Mouse (Mus musculus) embryonic facial prominence, embryonic 14.5 days (tissue): ENCODE data around the gene Stxbp5. TPM values are rescaled to one million over a fixed set of nuclear protein-coding genes. Genes with fewer than 3 reads are reported as not detected.

ENCODE experiments used
- ATAC-seq: fragments of 200-750 bp; cut with Nextera tagmentation; 2 replicates; pipeline ENCODE4 v1.8.0; 2017; ENCODE audit warnings: low read depth, moderate number of reproducible peaks, moderate TSS enrichment
- DNase-seq: peaks from one replicate; pipeline ENCODE4 v3.0.0-alpha.2; 2015; ENCODE audit warnings: low spot score
- H3K27ac ChIP-seq: fragments of 300-500 bp; sonication (generic); replicated peaks from 2 replicates; pipeline ENCODE4 v1.5.1; 2014; ENCODE audit warnings: low read depth, mild to moderate bottlenecking, low read length, moderate library complexity
- H3K27me3 ChIP-seq: fragments of 300-500 bp; sonication (generic); replicated peaks from 2 replicates; pipeline ENCODE4 v1.6.1; 2014; ENCODE audit warnings: low read length; ENCODE audit not compliant: control insufficient read depth, insufficient read depth
- H3K36me3 ChIP-seq: fragments of 300-500 bp; sonication (generic); 2 replicates; pipeline ENCODE4 v1.6.1; 2014; ENCODE audit warnings: low read length, mixed read lengths; ENCODE audit not compliant: control insufficient read depth, insufficient read depth
- H3K4me1 ChIP-seq: fragments of 300-500 bp; sonication (generic); 2 replicates; pipeline ENCODE4 v1.6.1; 2014; ENCODE audit warnings: antibody characterized with exemption, low read length; ENCODE audit not compliant: control insufficient read depth, insufficient read depth
- H3K4me2 ChIP-seq: fragments of 300-500 bp; sonication (generic); 2 replicates; pipeline ENCODE4 v1.6.1; 2014; ENCODE audit warnings: low read depth, mild to moderate bottlenecking, low read length, moderate library complexity, mixed read lengths
- H3K4me3 ChIP-seq: fragments of 300-500 bp; sonication (generic); 2 replicates; pipeline ENCODE4 v1.5.1; 2014; ENCODE audit warnings: low read depth, mild to moderate bottlenecking, low read length
- H3K9ac ChIP-seq: fragments of 300-500 bp; sonication (generic); 2 replicates; pipeline ENCODE4 v1.6.1; 2014; ENCODE audit warnings: low read depth, mild to moderate bottlenecking, low read length, moderate library complexity, mixed read lengths
- H3K9me3 ChIP-seq: fragments of 300-500 bp; sonication (generic); 2 replicates; pipeline ENCODE4 v1.6.1; 2016; ENCODE audit warnings: low read length; ENCODE audit not compliant: control insufficient read depth
- WGBS: fragments of 180-500 bp; shearing (Covaris S2); extraction: QIAGEN DNeasy Blood & Tissue Kit; methylation state at CpG from one replicate; pipeline ENCODE4 v1.1.7; 2014; 5-methylcytosine and 5-hydroxymethylcytosine counted together
- polyA plus RNA-seq: library from polyadenylated mRNA; unstranded; fragments of >200 nt; fragmentation: Nextera tagmentation; extraction: Ambion mirVana; gene quantifications from 2 replicates; pipeline ENCODE4 v1.2.1, GENCODE M21; 2014

The Stxbp5 gene
- polyA plus RNA-seq, result 7.4 and 7.7 TPM in 2 replicates

DNA sequence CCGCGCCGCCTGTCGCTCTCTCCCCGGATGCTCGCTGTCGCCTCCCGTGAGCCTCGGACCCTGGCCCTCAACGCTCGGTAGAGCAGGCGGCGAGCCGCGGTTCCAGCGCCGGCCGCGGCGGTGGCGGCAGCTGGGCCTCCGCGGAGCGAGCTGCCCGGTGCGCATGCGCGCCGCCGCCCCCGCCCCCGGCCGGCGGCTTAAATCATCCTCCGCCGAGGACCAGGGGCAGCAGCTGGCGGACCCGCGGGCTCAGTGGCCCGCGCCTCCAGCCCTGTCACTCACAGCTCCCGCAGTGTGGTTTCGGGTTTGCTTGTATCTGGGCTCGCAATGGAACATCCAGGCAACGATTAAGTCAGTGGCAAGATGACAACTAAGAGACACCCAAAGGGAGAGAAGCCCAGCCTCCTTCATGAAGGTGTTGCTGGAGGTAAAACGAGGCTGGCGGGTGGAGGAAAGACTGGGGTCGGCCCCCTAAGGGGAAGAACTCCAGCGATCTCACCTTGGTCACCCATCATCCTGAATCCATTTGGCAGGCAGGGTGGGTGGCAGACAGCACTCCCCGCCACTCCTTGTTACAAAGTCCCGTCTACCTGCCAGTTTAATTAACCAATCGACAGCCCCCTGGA, at the start of gene Stxbp5:
Gene Stxbp5, minus strand, starts transcription at position 9 of the 626 bp plus-strand sequence.
- DNase-seq (peak; percentile 87), ATAC-seq (peak; percentile 81)
- peak within 1 kb of the TSS; percentile 94 for H3K4me2 ChIP-seq
- H3K27me3 ChIP-seq, result no peaks in the 10 kb centered on the region
- WGBS, result 0% methylated on average over 12 of the region's 52 CpGs
- no peaks in the 10 kb centered on the region for H3K9me3 ChIP-seq
- H3K9ac ChIP-seq, result peak within 1 kb of the TSS; percentile 93
- peaks cover 10% of the 10 kb centered on the region for H3K4me1 ChIP-seq
- H3K27ac ChIP-seq, result peak within 1 kb of the TSS; percentile 94
- no peaks in the 10 kb centered on the region for H3K36me3 ChIP-seq
- H3K4me3 ChIP-seq, result peak within 1 kb of the TSS; percentile 90

DNA sequence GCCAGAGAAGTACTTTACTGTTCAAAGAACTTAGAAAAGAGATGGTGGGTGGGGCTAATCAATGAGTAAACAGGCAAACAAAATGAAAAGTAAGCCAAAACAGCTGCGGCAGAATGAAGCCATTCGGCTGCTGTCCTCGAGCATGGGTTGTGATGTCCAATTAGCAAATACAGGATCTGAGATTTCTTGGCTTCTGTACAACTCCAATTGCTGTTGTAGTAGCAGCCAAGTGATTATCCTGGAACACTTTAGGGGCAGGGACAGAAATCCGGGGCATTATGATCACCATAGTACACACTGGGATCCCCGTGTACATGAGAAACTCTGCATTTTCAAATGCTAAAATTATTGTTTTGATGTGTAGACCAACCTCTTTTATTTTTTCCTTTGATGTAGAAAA, 11.5 kb upstream of the Stxbp5 start:
- Histone ChIP-seq H3K4me1 (no peaks in the 10 kb centered on the region), H3K4me2 (no peak overlapping the region), H3K9ac (no peak overlapping the region), H3K9me3 (no peaks in the 10 kb centered on the region), H3K27ac (no peak overlapping the region), H3K36me3 (no peaks in the 10 kb centered on the region), H3K27me3 (no peaks in the 10 kb centered on the region), H3K4me3 (no peak overlapping the region)
- 75% methylated on average over 5 of the region's 5 CpGs for WGBS
- ATAC-seq (no peak), DNase-seq (no peak)

DNA sequence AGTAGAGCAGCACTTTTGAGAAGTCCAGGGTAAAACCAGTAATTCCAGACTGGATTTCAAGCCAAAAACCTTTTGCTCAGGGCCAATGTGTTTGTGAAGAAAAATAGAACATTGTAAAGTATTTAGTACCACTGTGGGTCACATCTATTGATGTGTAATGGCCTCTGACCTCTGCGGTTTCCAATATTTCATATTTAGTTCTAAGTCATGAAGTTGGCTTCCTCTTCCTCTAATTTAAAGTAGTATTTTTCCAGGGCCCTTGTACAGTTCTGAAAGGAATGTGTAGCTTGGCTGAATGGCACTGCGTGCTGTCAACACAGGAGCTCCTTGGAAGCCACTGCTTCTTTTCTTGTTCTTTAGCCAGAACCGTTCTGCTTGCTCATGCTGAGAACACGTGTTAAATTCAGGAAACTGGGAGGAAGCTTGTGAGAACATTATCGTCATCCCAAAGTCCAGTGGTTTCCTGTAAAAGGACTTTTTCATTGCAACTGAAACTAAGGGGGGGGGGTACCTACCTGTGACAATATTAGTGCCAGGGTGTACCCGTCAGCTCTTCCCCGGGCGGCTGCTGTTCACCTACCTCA, 7.1 kb upstream of the Stxbp5 start:
- Histone ChIP-seq H3K27me3 (no peaks in the 10 kb centered on the region), H3K9me3 (no peaks in the 10 kb centered on the region), H3K4me1 (no peaks in the 10 kb centered on the region), H3K4me2 (no peak overlapping the region), H3K36me3 (no peaks in the 10 kb centered on the region), H3K27ac (no peak overlapping the region), H3K9ac (no peak overlapping the region), H3K4me3 (no peak overlapping the region)
- no peak for ATAC-seq
- no peak for DNase-seq
- 77% methylated on average over 8 of the region's 8 CpGs for WGBS

DNA sequence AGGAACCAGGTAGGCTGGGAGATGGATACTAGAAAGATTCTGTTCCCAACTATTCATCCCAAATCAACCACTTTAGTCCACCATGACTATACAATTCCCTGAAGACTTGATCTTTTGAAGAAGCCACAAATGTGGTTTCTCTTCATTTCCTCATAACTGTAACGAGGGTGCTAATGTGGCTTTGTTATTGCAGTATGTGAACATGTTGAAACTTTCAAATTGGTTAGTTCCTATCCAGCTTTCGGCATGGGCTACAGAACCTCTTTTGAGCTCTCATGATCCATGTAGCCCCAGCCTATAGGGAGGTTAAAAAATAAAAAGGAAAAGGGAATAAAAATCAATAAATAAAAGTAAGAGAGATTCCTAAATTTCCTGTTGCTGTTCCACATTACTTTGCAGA, 6.6 kb upstream of the Stxbp5 start:
- Histone ChIP-seq H3K36me3 (no peaks in the 10 kb centered on the region), H3K9me3 (no peaks in the 10 kb centered on the region), H3K9ac (no peak overlapping the region), H3K4me3 (no peak overlapping the region), H3K4me2 (no peak overlapping the region), H3K4me1 (no peaks in the 10 kb centered on the region), H3K27ac (no peak overlapping the region), H3K27me3 (no peaks in the 10 kb centered on the region)
- WGBS, result 74% methylated on average over 2 of the region's 2 CpGs
- DNase-seq (no peak), ATAC-seq (no peak)

DNA sequence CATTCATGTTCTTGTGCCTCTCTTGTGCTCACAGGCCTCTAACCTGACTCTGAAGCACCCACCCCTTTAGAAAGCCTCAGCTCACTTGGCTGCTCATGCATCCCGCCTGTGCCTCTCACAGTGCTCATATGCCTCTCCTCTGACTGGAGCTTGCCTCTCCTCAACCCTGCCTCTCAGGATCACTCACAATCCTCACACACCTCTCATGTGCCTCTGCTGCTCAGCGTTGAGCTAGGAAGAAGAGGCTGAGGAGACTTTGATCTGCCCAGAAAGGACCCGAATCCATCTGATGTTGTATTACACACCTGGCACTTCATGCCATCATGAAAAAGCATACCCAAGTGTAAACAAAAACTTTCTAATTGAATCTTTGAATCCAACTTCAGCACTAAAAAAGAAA, 5.3 kb upstream of the Stxbp5 start:
- Histone ChIP-seq H3K4me3 (no peak overlapping the region), H3K27ac (no peak overlapping the region), H3K36me3 (no peaks in the 10 kb centered on the region), H3K4me2 (no peak overlapping the region), H3K9ac (no peak overlapping the region), H3K9me3 (no peaks in the 10 kb centered on the region), H3K4me1 (no peaks in the 10 kb centered on the region), H3K27me3 (no peaks in the 10 kb centered on the region)
- DNase-seq, result no peak
- WGBS, result 48% methylated on average over 3 of the region's 3 CpGs
- ATAC-seq, result no peak

DNA sequence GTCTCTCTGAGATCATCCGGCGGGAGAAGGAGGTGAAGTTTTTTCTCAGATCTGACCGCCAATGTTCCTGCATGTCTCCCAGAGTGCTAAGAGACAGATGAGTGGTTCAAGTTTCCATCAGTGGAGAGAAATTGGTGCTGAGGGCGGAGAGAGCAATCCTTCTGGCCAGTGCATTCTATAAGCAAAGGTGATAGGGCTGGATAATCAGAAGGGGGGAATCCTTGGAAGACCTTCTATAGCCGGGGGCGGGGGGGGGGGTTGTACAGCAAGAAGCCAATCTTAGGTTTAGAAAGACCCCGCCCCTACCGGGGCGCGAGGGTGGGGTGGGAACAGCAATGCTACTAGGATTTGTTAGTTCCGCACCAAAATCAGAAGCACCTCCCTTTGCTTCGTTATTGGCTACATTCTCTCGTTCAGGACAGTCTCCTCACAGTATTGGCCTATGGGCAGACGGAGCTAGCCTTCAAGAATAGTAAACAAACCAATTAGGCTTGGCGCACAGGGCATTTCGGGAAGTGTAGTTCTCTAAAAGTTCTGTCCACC, 889 bp upstream of the Stxbp5 start:
- Histone ChIP-seq H3K36me3 (no peaks in the 10 kb centered on the region), H3K9ac (peak overlapping the region; percentile 93), H3K4me1 (peaks cover 10% of the 10 kb centered on the region), H3K9me3 (no peaks in the 10 kb centered on the region), H3K27ac (peak overlapping the region; percentile 94; the same call in 1 of the 2 replicates), H3K27me3 (no peaks in the 10 kb centered on the region), H3K4me3 (peak overlapping the region; percentile 90), H3K4me2 (peak overlapping the region; percentile 94)
- DNase-seq, result peak; percentile 98
- peak; percentile 95 for ATAC-seq
- 2% methylated on average over 15 of the region's 16 CpGs for WGBS

DNA sequence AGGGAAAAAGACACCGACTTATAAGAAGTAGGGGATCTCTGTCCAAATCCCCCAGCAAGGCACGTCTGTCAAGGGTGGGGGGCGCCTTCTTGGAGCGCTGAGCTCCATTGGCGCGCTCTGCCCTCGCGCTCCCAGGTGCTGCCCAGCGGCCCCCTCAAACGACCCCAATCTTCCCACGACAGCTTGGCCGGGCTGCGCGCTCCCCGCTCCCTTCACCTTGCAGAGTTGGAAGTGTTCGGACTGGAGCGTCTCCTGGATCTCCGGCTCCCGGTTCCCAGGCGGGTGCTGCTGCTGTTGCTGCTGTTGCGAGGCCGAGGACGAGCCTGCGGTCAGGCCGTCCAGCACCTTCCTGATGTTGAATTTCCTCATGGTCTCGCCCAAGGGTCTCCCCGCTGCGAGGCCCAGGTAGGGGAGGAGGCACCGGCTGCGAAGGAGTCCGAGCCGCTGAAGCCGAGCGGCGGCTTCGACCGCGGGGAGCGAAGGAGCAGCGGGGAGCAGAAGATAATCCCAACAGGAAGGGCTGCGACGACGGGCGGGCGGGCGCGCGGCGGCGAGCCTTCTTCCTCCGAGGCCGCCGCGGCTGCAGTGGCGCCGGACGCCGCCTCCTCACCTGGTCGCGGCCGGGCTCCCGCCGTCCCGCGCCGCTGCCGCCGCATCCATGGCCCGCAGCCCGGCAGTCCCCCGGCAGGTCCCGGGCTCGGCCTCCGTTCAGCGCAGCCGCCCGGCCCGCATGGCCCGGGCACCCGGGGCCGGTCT, 386 bp downstream of the Stxbp5 start:
- H3K4me3 ChIP-seq, result peak overlapping the region; percentile 90
- peak overlapping the region; percentile 94 for H3K27ac ChIP-seq
- peak; percentile 20 for ATAC-seq
- H3K9me3 ChIP-seq, result no peaks in the 10 kb centered on the region
- peak overlapping the region; percentile 94 for H3K4me2 ChIP-seq
- H3K9ac ChIP-seq, result peak overlapping the region; percentile 93
- no peaks in the 10 kb centered on the region for H3K36me3 ChIP-seq
- no peaks in the 10 kb centered on the region for H3K27me3 ChIP-seq
- peak; percentile 30 for DNase-seq
- WGBS, result 0% methylated on average over 26 of the region's 81 CpGs
- H3K4me1 ChIP-seq, result peaks cover 10% of the 10 kb centered on the region

DNA sequence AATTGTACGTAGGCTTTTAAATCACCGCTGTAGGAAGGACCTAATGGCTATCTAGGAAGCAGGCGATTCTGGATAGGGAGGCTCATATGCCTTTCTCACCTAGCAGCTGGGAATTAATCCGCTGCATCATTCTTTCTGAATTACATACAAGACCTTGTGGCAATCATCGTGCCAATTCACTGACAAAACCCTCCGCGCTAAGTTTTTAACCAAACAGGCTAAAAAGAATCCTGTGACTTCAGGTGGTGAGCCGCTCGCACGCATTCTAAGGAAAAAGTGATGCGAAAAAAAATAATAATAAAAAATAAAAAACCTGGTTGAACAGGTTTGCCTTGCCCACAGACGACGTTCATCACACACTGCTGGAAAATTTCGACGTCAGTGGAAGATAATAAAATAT, 1.1 kb downstream of the Stxbp5 start:
- Histone ChIP-seq H3K27me3 (no peaks in the 10 kb centered on the region), H3K36me3 (no peaks in the 10 kb centered on the region), H3K27ac (no peak overlapping the region), H3K4me3 (peak overlapping the region; percentile 90), H3K9ac (peak overlapping the region; percentile 93), H3K9me3 (no peaks in the 10 kb centered on the region), H3K4me1 (peaks cover 10% of the 10 kb centered on the region), H3K4me2 (peak overlapping the region; percentile 94)
- DNase-seq, result peak; percentile 65
- WGBS, result 2% methylated on average over 15 of the region's 15 CpGs
- no peak for ATAC-seq
